Mouse (Mus musculus): Measurements from ENCODE around the gene Pah.

- TF ChIP-seq POLR2A (IDR thresholded peaks at IDR 0.05; ENCODE audit: insufficient read depth, low read depth, low read length) = no peak
- TF ChIP-seq CTCF (IDR thresholded peaks at IDR 0.05; ENCODE audit: insufficient read depth, low read depth, low read length) = no peak
Observed at GRCm38 (mm10) chr10:87596361-87597074, 74.9 kb downstream of the Pah start.
